Mouse (Mus musculus) neural tube, embryonic 13.5 days (tissue): ENCODE measurements around the gene Gata5. TPM values are rescaled to one million over a fixed set of nuclear protein-coding genes. Genes with fewer than 3 reads are reported as not detected.

Experiments
- ATAC-seq: fragments of 200-750 bp; cut with Nextera tagmentation; 2 replicates; pipeline ENCODE4 v1.8.0; 2017; ENCODE audit warnings: low read depth, mild to moderate bottlenecking, moderate TSS enrichment, moderate library complexity
- H3K27ac ChIP-seq: fragments of 300-500 bp; sonication (generic); replicated peaks from 2 replicates; pipeline ENCODE4 v1.5.1; 2015; ENCODE audit warnings: moderate library complexity, mild to moderate bottlenecking, inconsistent platforms
- H3K27me3 ChIP-seq: fragments of 300-500 bp; sonication (generic); 2 replicates; pipeline ENCODE4 v1.6.1; 2015; ENCODE audit warnings: mild to moderate bottlenecking, inconsistent platforms
- H3K36me3 ChIP-seq: fragments of 300-500 bp; sonication (generic); 2 replicates; pipeline ENCODE4 v1.6.1; 2015; ENCODE audit warnings: mild to moderate bottlenecking, inconsistent platforms
- H3K4me1 ChIP-seq: fragments of 300-500 bp; sonication (generic); replicated peaks from 2 replicates; pipeline ENCODE4 v1.6.1; 2015; ENCODE audit warnings: inconsistent platforms
- H3K4me2 ChIP-seq: fragments of 300-500 bp; sonication (generic); 2 replicates; pipeline ENCODE4 v1.6.1; 2015; ENCODE audit warnings: inconsistent platforms, mild to moderate bottlenecking, moderate library complexity
- H3K4me3 ChIP-seq: fragments of 300-500 bp; sonication (generic); 2 replicates; pipeline ENCODE4 v1.5.1; 2015; ENCODE audit warnings: mild to moderate bottlenecking, inconsistent platforms
- H3K9ac ChIP-seq: fragments of 300-500 bp; sonication (generic); 2 replicates; pipeline ENCODE4 v1.6.1; 2015; ENCODE audit warnings: moderate library complexity, mild to moderate bottlenecking, inconsistent platforms
- H3K9me3 ChIP-seq: fragments of 300-500 bp; sonication (generic); 2 replicates; pipeline ENCODE4 v1.6.1; 2016; ENCODE audit warnings: inconsistent platforms
- WGBS: fragments of 180-500 bp; shearing (Covaris S2); methylation state at CpG from one replicate; pipeline ENCODE4 v1.1.7; 2015; 5-methylcytosine and 5-hydroxymethylcytosine counted together
- polyA plus RNA-seq: library from polyadenylated mRNA; unstranded; fragments of >200 nt; fragmentation: Nextera tagmentation; extraction: Ambion mirVana; gene quantifications from 2 replicates; pipeline ENCODE4 v1.2.1, GENCODE M21; 2015

Gata5 gene
- polyA plus RNA-seq, 1 experiment from 2014 or later = 0.10 TPM

DNA sequence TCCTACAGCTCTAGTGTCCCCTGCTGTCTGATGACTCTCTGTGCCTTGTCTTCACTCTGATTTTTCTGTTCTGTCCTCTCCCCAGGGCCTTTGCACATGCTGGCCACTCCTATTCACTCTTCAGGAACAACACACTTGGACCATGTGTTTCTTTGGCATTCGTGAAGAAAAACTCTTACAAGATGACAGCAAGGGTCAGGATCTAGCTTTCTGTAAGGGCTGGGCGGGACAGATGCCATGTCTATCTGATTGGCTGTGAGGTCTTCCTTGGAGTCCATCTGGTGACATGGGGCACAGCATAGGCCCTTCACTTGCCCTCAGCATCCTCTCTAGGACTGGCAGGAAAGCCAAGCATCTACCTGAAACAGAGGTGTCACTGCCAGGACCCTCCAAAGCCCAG, 28.5 kb downstream of the Gata5 start:
- Histone ChIP-seq H3K9me3 (no peaks in the 10 kb centered on the region), H3K4me2 (no peak overlapping the region), H3K4me3 (no peak overlapping the region), H3K36me3 (no peaks in the 10 kb centered on the region), H3K4me1 (no peaks in the 10 kb centered on the region), H3K9ac (no peak overlapping the region), H3K27ac (no peak overlapping the region), H3K27me3 (no peaks in the 10 kb centered on the region)
- no peak for ATAC-seq
- WGBS = 75% methylated on average over 2 of the region's 2 CpGs

DNA sequence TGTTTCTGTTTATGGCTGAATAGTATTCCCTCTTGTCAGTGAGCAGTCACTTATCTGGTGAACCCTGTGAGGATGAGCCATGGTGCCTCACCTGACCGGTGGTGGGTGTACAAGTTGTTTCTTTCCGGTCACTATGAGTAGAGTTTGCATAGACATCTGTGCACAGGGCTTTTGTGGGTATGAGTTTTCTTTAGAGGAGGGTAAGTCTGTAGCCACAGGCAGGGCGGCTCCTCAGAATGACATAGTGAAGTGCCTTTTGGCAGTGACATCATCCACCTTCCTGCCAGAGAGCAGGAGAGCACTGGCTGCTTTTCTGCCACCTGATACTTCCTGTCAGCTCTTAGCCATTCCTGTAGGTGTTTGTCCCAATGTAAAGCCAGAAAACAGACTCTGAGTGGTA, 29.0 kb downstream of the Gata5 start:
- no peak overlapping the region for H3K4me3 ChIP-seq
- no peaks in the 10 kb centered on the region for H3K4me1 ChIP-seq
- no peaks in the 10 kb centered on the region for H3K9me3 ChIP-seq
- H3K36me3 ChIP-seq = no peaks in the 10 kb centered on the region
- no peak for ATAC-seq
- no peaks in the 10 kb centered on the region for H3K27me3 ChIP-seq
- H3K27ac ChIP-seq = no peak overlapping the region
- no peak overlapping the region for H3K9ac ChIP-seq
- no peak overlapping the region for H3K4me2 ChIP-seq
- 85% methylated on average over 3 of the region's 3 CpGs for WGBS

DNA sequence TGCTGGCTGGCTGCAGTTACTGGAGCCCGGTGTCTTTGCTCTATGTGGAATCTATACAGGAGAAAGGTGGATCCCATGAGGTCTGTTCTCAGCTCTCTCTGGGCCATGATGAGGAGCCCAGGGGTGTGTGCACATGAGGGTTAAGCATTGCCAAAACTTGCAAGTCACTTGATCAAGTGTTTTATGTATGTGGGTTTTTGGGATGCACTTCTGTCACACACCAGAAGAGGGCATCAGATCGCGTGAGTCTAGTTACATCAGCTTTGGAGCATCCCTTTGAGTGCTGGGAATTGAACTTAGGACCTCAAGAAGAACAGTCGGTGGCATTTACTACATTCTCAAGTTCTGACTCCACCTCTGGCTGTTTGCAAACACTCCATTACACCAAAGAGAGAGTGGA, 29.9 kb downstream of the Gata5 start:
- no peak overlapping the region for H3K4me3 ChIP-seq
- no peaks in the 10 kb centered on the region for H3K27me3 ChIP-seq
- no peaks in the 10 kb centered on the region for H3K4me1 ChIP-seq
- no peak overlapping the region for H3K4me2 ChIP-seq
- H3K9ac ChIP-seq = no peak overlapping the region
- 59% methylated on average over 4 of the region's 4 CpGs for WGBS
- H3K27ac ChIP-seq = no peak overlapping the region
- no peak for ATAC-seq
- no peaks in the 10 kb centered on the region for H3K36me3 ChIP-seq
- H3K9me3 ChIP-seq = no peaks in the 10 kb centered on the region

DNA sequence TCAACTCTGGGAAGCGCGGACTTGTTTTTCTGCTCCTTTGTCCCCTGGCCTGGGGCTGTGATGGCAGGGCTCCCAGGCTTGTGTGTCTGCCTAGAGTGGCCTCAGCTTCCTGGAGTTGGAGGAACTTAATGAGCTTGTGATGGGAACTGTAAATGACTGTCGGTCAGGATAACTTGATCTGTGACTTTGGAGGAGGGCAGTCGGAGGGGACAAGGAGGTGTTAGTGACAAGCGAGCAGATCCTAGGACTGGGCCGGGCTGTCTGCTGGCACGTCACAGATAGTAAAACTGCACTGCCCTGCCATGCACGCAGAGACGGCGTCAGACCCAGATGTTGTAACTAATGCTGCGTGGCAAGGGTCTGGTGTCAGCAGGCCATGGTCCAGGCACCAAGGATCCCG, 31.0 kb downstream of the Gata5 start:
- H3K27ac ChIP-seq = no peak overlapping the region
- no peak for ATAC-seq
- no peaks in the 10 kb centered on the region for H3K27me3 ChIP-seq
- no peak overlapping the region for H3K9ac ChIP-seq
- WGBS = 86% methylated on average over 12 of the region's 12 CpGs
- H3K9me3 ChIP-seq = no peaks in the 10 kb centered on the region
- H3K36me3 ChIP-seq = no peaks in the 10 kb centered on the region
- H3K4me2 ChIP-seq = no peak overlapping the region
- H3K4me3 ChIP-seq = no peak overlapping the region
- H3K4me1 ChIP-seq = no peaks in the 10 kb centered on the region

DNA sequence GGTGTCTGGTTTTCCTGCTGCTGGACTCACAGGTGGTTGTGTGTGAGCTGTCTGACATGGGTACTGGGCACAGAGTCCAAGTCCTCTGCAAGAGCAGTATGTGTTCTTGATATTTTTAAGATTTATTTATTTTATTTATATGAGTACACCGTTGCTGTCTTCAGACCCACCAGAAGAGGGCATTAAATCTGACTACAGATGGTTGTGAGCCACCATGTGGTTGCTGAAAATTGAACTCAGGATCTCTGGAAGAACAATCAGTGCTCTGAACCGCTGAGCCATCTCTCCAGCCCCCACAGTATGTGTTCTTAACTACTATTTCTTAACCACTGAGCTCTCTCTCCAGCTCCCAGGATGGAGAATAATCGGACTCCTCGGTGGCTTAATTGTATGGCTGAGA, 32.3 kb downstream of the Gata5 start:
- Histone ChIP-seq H3K27me3 (no peaks in the 10 kb centered on the region), H3K4me3 (no peak overlapping the region), H3K36me3 (no peaks in the 10 kb centered on the region), H3K4me1 (no peaks in the 10 kb centered on the region), H3K9me3 (no peaks in the 10 kb centered on the region), H3K9ac (no peak overlapping the region), H3K27ac (no peak overlapping the region), H3K4me2 (no peak overlapping the region)
- ATAC-seq = no peak
- WGBS = 76% methylated on average over 4 of the region's 4 CpGs

DNA sequence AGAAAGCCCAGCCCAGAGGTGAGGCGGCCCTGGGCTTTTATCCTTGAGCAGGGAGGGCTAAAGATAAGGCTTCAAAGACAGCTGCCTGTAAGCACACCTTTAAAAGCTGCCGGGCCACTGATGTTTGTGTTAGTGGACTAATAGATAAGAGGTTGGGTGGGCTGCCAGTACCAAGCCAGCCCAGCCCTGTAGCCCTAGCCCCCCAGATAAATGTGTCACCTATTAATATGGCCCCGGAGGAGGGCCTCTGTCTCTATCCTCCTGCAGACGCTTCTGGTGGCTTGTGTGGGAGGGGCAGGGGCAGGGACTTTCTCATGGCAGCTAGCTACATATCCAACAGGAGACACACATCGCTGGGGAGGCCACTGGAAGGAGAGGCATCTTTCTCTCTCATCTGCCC, 33.7 kb downstream of the Gata5 start:
- H3K36me3 ChIP-seq = no peaks in the 10 kb centered on the region
- H3K27me3 ChIP-seq = no peaks in the 10 kb centered on the region
- no peak overlapping the region for H3K4me2 ChIP-seq
- no peak overlapping the region for H3K9ac ChIP-seq
- ATAC-seq = no peak
- no peak overlapping the region for H3K27ac ChIP-seq
- no peaks in the 10 kb centered on the region for H3K9me3 ChIP-seq
- H3K4me3 ChIP-seq = no peak overlapping the region
- no peaks in the 10 kb centered on the region for H3K4me1 ChIP-seq
- WGBS = 63% methylated on average over 5 of the region's 5 CpGs

DNA sequence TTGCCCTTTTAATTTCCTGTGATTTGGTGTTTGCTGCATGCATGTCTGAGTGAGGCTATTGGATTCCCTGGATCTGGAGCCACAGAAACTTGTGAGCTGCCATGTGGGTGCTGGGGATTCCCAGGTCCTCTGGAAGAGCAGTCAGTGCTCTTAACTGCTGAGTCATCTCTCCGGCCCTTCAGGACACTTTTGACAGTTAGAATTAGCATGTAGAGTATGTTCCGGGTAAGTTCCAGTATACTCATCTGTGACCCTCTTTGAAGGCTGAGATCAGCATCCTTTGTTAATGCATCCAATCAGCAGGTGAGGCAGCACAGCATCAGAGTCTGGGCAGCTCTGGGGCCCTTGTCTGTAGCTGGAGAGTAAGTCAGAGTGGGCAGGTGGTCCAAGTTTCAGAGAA, 34.2 kb downstream of the Gata5 start:
- H3K4me2 ChIP-seq = no peak overlapping the region
- no peaks in the 10 kb centered on the region for H3K27me3 ChIP-seq
- WGBS = 88% methylated on average over 2 of the region's 2 CpGs
- no peak for ATAC-seq
- no peaks in the 10 kb centered on the region for H3K36me3 ChIP-seq
- H3K4me3 ChIP-seq = no peak overlapping the region
- H3K4me1 ChIP-seq = no peaks in the 10 kb centered on the region
- H3K9ac ChIP-seq = no peak overlapping the region
- H3K9me3 ChIP-seq = no peaks in the 10 kb centered on the region
- H3K27ac ChIP-seq = no peak overlapping the region

DNA sequence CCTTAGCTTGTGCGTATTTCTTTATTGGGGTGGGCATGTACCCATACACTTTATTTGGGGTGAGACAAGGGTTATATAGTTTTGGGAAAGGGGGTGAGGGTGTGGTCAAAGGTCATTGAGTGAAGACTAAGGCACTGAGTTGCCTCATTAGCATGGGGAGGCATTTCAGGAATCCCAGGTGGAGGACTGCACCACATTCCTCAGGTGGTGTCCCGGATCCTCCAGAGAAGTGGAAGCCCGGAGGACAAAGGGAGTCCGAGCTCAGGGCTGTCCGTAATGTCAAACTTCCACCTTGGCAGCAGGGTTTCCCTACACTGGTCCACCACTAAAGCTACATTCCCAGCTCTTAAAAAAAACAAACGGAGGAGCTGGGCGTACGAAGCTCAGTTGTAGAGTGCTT, 41.6 kb downstream of the Gata5 start:
- no peak overlapping the region for H3K27ac ChIP-seq
- no peaks in the 10 kb centered on the region for H3K4me1 ChIP-seq
- no peaks in the 10 kb centered on the region for H3K36me3 ChIP-seq
- H3K9ac ChIP-seq = no peak overlapping the region
- H3K9me3 ChIP-seq = no peaks in the 10 kb centered on the region
- H3K4me3 ChIP-seq = no peak overlapping the region
- ATAC-seq = no peak
- H3K4me2 ChIP-seq = no peak overlapping the region
- 77% methylated on average over 8 of the region's 8 CpGs for WGBS
- no peaks in the 10 kb centered on the region for H3K27me3 ChIP-seq

DNA sequence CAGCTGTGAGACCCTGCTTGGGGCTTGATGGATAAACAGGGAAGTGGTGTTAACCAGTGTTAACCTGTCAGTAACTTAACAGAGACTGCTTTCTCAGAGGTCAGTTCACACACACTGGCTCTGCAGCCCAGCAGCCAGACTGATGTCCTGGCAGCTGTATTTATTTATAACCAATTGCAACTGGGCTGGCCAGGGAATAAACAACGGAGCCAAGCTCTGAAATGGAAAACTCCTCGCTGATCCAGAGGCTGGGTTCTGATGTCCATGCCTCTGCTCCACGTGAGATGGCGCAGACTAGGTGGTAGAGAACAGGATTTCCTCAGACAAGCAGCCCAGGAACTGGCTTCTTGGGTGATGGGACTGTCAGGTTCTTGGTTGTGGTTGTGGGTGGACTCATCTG, 42.5 kb downstream of the Gata5 start:
- Histone ChIP-seq H3K27ac (no peak overlapping the region), H3K36me3 (no peaks in the 10 kb centered on the region), H3K27me3 (no peaks in the 10 kb centered on the region), H3K9ac (no peak overlapping the region), H3K4me3 (no peak overlapping the region), H3K9me3 (no peaks in the 10 kb centered on the region), H3K4me2 (no peak overlapping the region), H3K4me1 (no peaks in the 10 kb centered on the region)
- ATAC-seq = no peak
- 79% methylated on average over 4 of the region's 4 CpGs for WGBS

DNA sequence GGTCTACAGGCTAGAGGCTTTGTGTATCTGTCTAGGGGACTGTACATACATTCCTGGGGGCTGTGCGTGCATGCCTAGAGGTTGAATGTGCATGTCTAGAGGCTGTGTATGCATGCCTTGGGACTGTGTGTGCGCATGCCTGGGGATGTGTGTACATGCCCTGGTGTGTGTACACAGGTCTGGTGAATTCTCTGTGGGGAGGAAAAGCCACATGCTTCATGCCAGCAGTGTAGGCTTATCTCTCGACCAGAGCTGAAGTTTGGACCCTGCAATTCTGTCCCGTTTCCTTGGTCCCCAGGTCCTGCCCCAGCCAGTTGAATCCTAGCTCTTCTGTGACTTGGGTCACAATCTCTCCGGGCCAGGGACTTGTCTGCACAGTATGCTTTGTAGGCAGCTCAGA, 42.9 kb downstream of the Gata5 start:
- no peak overlapping the region for H3K27ac ChIP-seq
- no peak overlapping the region for H3K9ac ChIP-seq
- 88% methylated on average over 5 of the region's 5 CpGs for WGBS
- H3K27me3 ChIP-seq = no peaks in the 10 kb centered on the region
- no peak for ATAC-seq
- no peaks in the 10 kb centered on the region for H3K36me3 ChIP-seq
- no peak overlapping the region for H3K4me2 ChIP-seq
- H3K9me3 ChIP-seq = no peaks in the 10 kb centered on the region
- no peak overlapping the region for H3K4me3 ChIP-seq
- H3K4me1 ChIP-seq = no peaks in the 10 kb centered on the region

DNA sequence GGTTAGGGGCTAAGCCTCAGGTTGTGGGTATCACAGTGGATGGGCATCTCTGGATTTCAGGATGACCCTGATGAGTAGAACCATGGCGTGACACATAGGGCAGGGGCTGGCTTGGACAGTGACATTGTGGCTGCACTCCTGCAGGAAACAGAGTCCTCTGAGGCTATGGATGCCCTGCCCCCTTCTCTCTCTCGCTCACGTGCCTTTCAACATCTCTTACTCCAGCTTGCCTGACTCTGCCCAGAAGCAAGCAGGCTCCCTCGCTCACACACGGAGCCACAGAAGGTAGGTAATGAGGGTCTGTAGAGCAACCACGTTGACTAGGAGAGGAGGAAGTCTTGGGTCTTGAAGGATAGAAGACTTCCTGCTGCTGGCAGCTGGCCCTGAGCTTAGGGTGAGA, 44.0 kb downstream of the Gata5 start:
- Histone ChIP-seq H3K27ac (no peak overlapping the region), H3K36me3 (no peaks in the 10 kb centered on the region), H3K4me1 (no peaks in the 10 kb centered on the region), H3K4me2 (no peak overlapping the region), H3K27me3 (no peaks in the 10 kb centered on the region), H3K9me3 (no peaks in the 10 kb centered on the region), H3K9ac (no peak overlapping the region), H3K4me3 (no peak overlapping the region)
- WGBS = 73% methylated on average over 6 of the region's 6 CpGs
- no peak for ATAC-seq

DNA sequence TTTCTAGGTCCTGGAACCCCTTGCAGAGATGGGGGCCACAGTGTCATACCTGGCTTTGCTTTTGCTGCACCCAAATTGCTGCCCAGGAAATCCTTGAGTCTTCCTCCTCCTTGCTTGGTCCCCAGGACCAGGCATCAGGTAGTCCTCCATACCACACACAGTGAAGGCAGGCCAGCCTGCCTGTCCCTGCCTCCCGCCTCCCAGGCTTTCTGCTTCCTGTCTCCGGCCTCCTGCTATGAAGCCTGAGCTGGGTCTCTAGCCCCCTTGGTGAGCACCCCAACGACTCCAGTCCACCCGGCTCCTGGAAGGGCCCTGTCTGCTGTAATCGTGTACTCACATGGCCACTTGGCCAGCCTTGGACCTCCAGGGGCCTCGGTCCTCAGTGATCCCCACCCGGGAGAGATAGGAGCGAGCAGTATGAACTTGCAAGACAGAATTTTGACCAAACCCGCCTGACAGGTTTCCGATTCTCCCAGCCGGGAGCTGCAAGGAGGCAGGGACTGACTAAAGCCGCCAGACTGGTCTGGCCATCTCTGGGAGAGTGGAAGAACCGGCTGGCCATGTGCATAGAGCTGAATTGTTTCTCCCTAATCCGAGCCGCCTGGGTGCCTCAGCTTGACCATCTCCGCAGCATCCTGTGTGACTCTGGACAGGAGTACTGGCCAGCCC, 44.9 kb downstream of the Gata5 start, which contains the start of gene Rbbp8nl:
Rbbp8nl (minus strand) TSS at position 440 of the 669 bp plus-strand sequence.
- no peak within 1 kb of the TSS for H3K27ac ChIP-seq
- H3K4me2 ChIP-seq = no peak within 1 kb of the TSS
- no peak within 1 kb of the TSS for H3K9ac ChIP-seq
- no peaks in the 10 kb centered on the region for H3K4me1 ChIP-seq
- no peaks in the 10 kb centered on the region for H3K27me3 ChIP-seq
- no peaks in the 10 kb centered on the region for H3K9me3 ChIP-seq
- H3K4me3 ChIP-seq = no peak within 1 kb of the TSS
- no peaks in the 10 kb centered on the region for H3K36me3 ChIP-seq
- no peak for ATAC-seq
- 55% methylated on average over 16 of the region's 16 CpGs for WGBS

DNA sequence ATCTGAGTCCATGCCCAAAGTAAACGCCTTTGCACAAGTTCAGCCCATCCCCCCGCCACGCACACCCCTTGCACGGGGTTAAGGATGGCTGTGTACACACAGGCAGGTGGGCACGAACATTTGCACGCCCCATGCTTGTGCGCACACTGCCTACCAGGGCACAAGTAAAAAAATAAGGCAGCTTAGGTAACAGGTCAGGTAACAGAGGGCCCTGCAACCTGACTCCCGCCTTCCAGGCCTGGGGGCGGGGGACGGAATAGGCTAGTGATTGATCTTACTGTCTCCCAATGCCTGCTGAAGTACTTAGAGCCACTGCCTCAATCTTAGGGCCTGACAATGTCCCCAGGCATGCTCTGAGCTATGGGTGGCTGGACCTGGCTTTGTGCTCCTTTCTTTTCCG, 45.5 kb downstream of the Gata5 start:
- Histone ChIP-seq H3K27me3 (no peaks in the 10 kb centered on the region), H3K27ac (no peak overlapping the region), H3K4me2 (no peak overlapping the region), H3K4me1 (no peaks in the 10 kb centered on the region), H3K36me3 (no peaks in the 10 kb centered on the region), H3K9me3 (no peaks in the 10 kb centered on the region), H3K9ac (no peak overlapping the region), H3K4me3 (no peak overlapping the region)
- WGBS = 50% methylated on average over 11 of the region's 11 CpGs
- ATAC-seq = no peak
